Mouse (Mus musculus) layer of hippocampus, adult 11-12 months (tissue): ENCODE data around the gene Mreg.
"Not testable (repeated sequence)": the region's sequence is repeated elsewhere in the genome, so short reads cannot be mapped to it uniquely, and the experiment has no call there.

Experiments used
- DNase-seq: peaks from one replicate; pipeline ENCODE4 v3.0.0; 2022; ENCODE audit warnings: low spot score

Mreg gene

GRCm38 (mm10) chr1:72211701-72212699, at the start of gene Mreg:
Gene Mreg, minus strand, starts transcription at chr1:72212307.
- peak; percentile 46 for DNase-seq

GRCm38 (mm10) chr1:72256381-72257256, 44.5 kb upstream of the Mreg start:
- no peak for DNase-seq

- DNase-seq: no peak
These were observed 43.7 kb upstream of the Mreg start for GRCm38 (mm10) chr1:72255854-72256175.

- peak; percentile 63 for DNase-seq
These were observed 43.2 kb upstream of the Mreg start for GRCm38 (mm10) chr1:72255062-72255853.

GRCm38 (mm10) chr1:72254545-72255061, 42.5 kb upstream of the Mreg start:
- DNase-seq: peak; percentile 89

- no peak for DNase-seq
These were observed 41.9 kb upstream of the Mreg start for GRCm38 (mm10) chr1:72253881-72254491.

GRCm38 (mm10) chr1:72251806-72252205, 39.7 kb upstream of the Mreg start:
- no peak for DNase-seq

GRCm38 (mm10) chr1:72248226-72248737, 36.2 kb upstream of the Mreg start:
- DNase-seq: not testable (repeated sequence)

GRCm38 (mm10) chr1:72244317-72245036, 32.4 kb upstream of the Mreg start:
- no peak for DNase-seq

GRCm38 (mm10) chr1:72243656-72244316, 31.7 kb upstream of the Mreg start:
- peak; percentile 97 for DNase-seq

GRCm38 (mm10) chr1:72242581-72243143, 30.6 kb upstream of the Mreg start:
- no peak for DNase-seq

GRCm38 (mm10) chr1:72239113-72239512, 27.0 kb upstream of the Mreg start:
- not testable (repeated sequence) for DNase-seq

- DNase-seq: no peak
These were observed 26.0 kb upstream of the Mreg start for GRCm38 (mm10) chr1:72238016-72238580.

GRCm38 (mm10) chr1:72237007-72237775, 25.1 kb upstream of the Mreg start:
- DNase-seq: peak; percentile 67

GRCm38 (mm10) chr1:72236363-72237006, 24.4 kb upstream of the Mreg start:
- peak; percentile 73 for DNase-seq

- DNase-seq: not testable (repeated sequence)
These were observed 20.5 kb upstream of the Mreg start for GRCm38 (mm10) chr1:72232592-72232991.

- DNase-seq: no peak
These were observed 16.9 kb upstream of the Mreg start for GRCm38 (mm10) chr1:72228974-72229373.

GRCm38 (mm10) chr1:72227546-72227945, 15.4 kb upstream of the Mreg start:
- DNase-seq: no peak
